Mouse (Mus musculus) CH12.LX (cell line): ENCODE results near the gene Hba-a2. TPM values are rescaled to one million over a fixed set of nuclear protein-coding genes. Genes with fewer than 3 reads are reported as not detected.

Source experiments
- DNase-seq: peaks from one replicate; pipeline ENCODE4 v3.0.0-alpha.2; 2013; ENCODE audit errors: extremely low read depth
- H3K27ac ChIP-seq: 2 replicates; pipeline ENCODE4 v1.5.1; 2012; ENCODE audit warnings: low read depth, mild to moderate bottlenecking, control low read depth, moderate library complexity; ENCODE audit not compliant: insufficient read depth
- H3K27me3 ChIP-seq: replicated peaks from 2 replicates; pipeline ENCODE3; 2012; ENCODE audit warnings: inconsistent platforms
- H3K36me3 ChIP-seq, 2 experiments: replicated peaks in 1 of 2; 2 replicates each; pipeline versions ENCODE3 to v1.6.1; 2012; ENCODE audit warnings: inconsistent platforms in 1 of 2, low read length in 1 of 2, mild to moderate bottlenecking in 1 of 2, mixed read lengths in 1 of 2, moderate library complexity in 1 of 2; ENCODE audit not compliant: control insufficient read depth in 1 of 2, insufficient read depth in 1 of 2
- H3K4me1 ChIP-seq, 2 experiments: 2 replicates each; pipeline ENCODE4 v1.6.1; 2012; ENCODE audit warnings: inconsistent platforms in 1 of 2, moderate library complexity in 1 of 2; ENCODE audit not compliant: insufficient read depth in 2 of 2, control insufficient read depth in 1 of 2
- H3K4me2 ChIP-seq: 2 replicates; pipeline ENCODE4 v1.6.1; 2012; ENCODE audit warnings: low read depth, mild to moderate bottlenecking, control low read depth; ENCODE audit not compliant: poor library complexity, insufficient read depth, severe bottlenecking
- H3K4me3 ChIP-seq, 3 experiments: fragments of 150-350 bp in 1 of 3; sonication (generic) in 1 of 3; replicated peaks in 1 of 3; 2 replicates each; pipeline versions ENCODE3 to v1.5.1; 2011 to 2012; ENCODE audit warnings: low read depth in 2 of 3, low read length in 2 of 3, mild to moderate bottlenecking in 2 of 3, moderate library complexity in 2 of 3, control low read depth in 1 of 3, improper control_type of control experiment in 1 of 3, inconsistent platforms in 1 of 3, mixed read lengths in 1 of 3; ENCODE audit not compliant: poor library complexity in 1 of 3
- H3K79me2 ChIP-seq: replicated peaks from 2 replicates; pipeline ENCODE4 v1.6.1; 2012; ENCODE audit warnings: mild to moderate bottlenecking, moderate library complexity; ENCODE audit not compliant: control insufficient read depth, poor library complexity, insufficient read depth, severe bottlenecking; ENCODE audit errors: extremely low read depth
- H3K9ac ChIP-seq: 2 replicates; pipeline ENCODE4 v1.6.1; 2012; ENCODE audit warnings: low read depth, mild to moderate bottlenecking, control low read depth, moderate library complexity; ENCODE audit not compliant: insufficient read depth
- H3K9me3 ChIP-seq: replicated peaks from 2 replicates; pipeline ENCODE3; 2012; ENCODE audit warnings: low read length, inconsistent platforms, mixed read lengths
- BHLHE40 ChIP-seq: IDR thresholded peaks from 2 replicates; pipeline ENCODE4 v1.6.1; 2011; ENCODE audit warnings: mild to moderate bottlenecking, low read depth, low read length, improper control_type of control experiment
- CHD2 ChIP-seq: IDR thresholded peaks from 2 replicates; pipeline ENCODE4 v1.6.1; 2011; ENCODE audit warnings: low read length, improper control_type of control experiment
- CTCF ChIP-seq, 2 experiments: IDR thresholded peaks in 1 of 2; conservative IDR thresholded peaks in 1 of 2; 2 replicates each; pipeline ENCODE4 v1.5.1; 2011 to 2012; ENCODE audit warnings: low read depth in 2 of 2, low read length in 2 of 2, improper control_type of control experiment in 1 of 2, inconsistent platforms in 1 of 2, mild to moderate bottlenecking in 1 of 2, moderate library complexity in 1 of 2
- ELF1 ChIP-seq: IDR thresholded peaks from 2 replicates; pipeline ENCODE4 v1.6.1; 2014; ENCODE audit warnings: low read depth, mild to moderate bottlenecking, inconsistent platforms, low read length, improper control_type of control experiment
- EP300 ChIP-seq: IDR thresholded peaks from 2 replicates; pipeline ENCODE4 v1.6.1; 2011; ENCODE audit warnings: low read length, improper control_type of control experiment
- GABPA ChIP-seq: IDR thresholded peaks from 2 replicates; pipeline ENCODE4 v1.6.1; 2012; ENCODE audit warnings: low read depth, low read length, improper control_type of control experiment, inconsistent platforms; ENCODE audit not compliant: insufficient replicate concordance
- HCFC1 ChIP-seq: IDR thresholded peaks from 2 replicates; pipeline ENCODE4 v1.6.1; 2012; ENCODE audit warnings: low read depth, mild to moderate bottlenecking, inconsistent platforms, low read length, improper control_type of control experiment
- IRF4 ChIP-seq: IDR thresholded peaks from 2 replicates; pipeline ENCODE4 v1.6.1; 2014; ENCODE audit warnings: low read depth, mild to moderate bottlenecking, inconsistent platforms, low read length, improper control_type of control experiment
- MAFK ChIP-seq: IDR thresholded peaks from 2 replicates; pipeline ENCODE4 v1.6.1; 2011; ENCODE audit warnings: low read length, improper control_type of control experiment; ENCODE audit not compliant: insufficient replicate concordance
- MAX ChIP-seq: IDR thresholded peaks from 2 replicates; pipeline ENCODE4 v1.6.1; 2011; ENCODE audit warnings: low read length, improper control_type of control experiment
- MEF2A ChIP-seq: IDR thresholded peaks from 2 replicates; pipeline ENCODE4 v1.6.1; 2014; ENCODE audit warnings: low read depth, mild to moderate bottlenecking, inconsistent platforms, low read length, improper control_type of control experiment, borderline replicate concordance
- MXI1 ChIP-seq: IDR thresholded peaks from 2 replicates; pipeline ENCODE4 v1.6.1; 2011; ENCODE audit warnings: mild to moderate bottlenecking, low read depth, low read length, improper control_type of control experiment
- MYC ChIP-seq: IDR thresholded peaks from 2 replicates; pipeline ENCODE4 v1.6.1; 2011; ENCODE audit warnings: low read depth, mild to moderate bottlenecking, improper control_type of control experiment, low read length
- NELFE ChIP-seq: IDR thresholded peaks from 2 replicates; pipeline ENCODE4 v1.6.1; 2011; ENCODE audit warnings: low read depth, low read length, improper control_type of control experiment
- NRF1 ChIP-seq: IDR thresholded peaks from 2 replicates; pipeline ENCODE4 v1.6.1; 2014; ENCODE audit warnings: low read depth, mild to moderate bottlenecking, inconsistent platforms, low read length, improper control_type of control experiment, moderate library complexity
- PAX5 ChIP-seq: IDR thresholded peaks from 2 replicates; pipeline ENCODE4 v1.6.1; 2012; ENCODE audit warnings: low read length, inconsistent platforms, mixed read lengths
- POLR2A ChIP-seq: IDR thresholded peaks from 2 replicates; pipeline ENCODE4 v1.6.1; 2011; ENCODE audit warnings: low read depth, mild to moderate bottlenecking, improper control_type of control experiment, low read length
- RAD21 ChIP-seq: IDR thresholded peaks from 2 replicates; pipeline ENCODE4 v1.6.1; 2011; ENCODE audit warnings: low read depth, mild to moderate bottlenecking, low read length, improper control_type of control experiment, moderate library complexity
- SMC3 ChIP-seq: IDR thresholded peaks from 2 replicates; pipeline ENCODE4 v1.6.1; 2011; ENCODE audit warnings: low read depth, low read length, improper control_type of control experiment
- TBP ChIP-seq: conservative IDR thresholded peaks from 2 replicates; pipeline ENCODE4 v1.6.1; 2011; ENCODE audit warnings: low read depth, low read length, improper control_type of control experiment
- TCF12 ChIP-seq: IDR thresholded peaks from 2 replicates; pipeline ENCODE4 v1.6.1; 2014; ENCODE audit warnings: low read depth, mild to moderate bottlenecking, inconsistent platforms, low read length, improper control_type of control experiment
- USF2 ChIP-seq: conservative IDR thresholded peaks from 2 replicates; pipeline ENCODE4 v1.6.1; 2011; ENCODE audit warnings: low read depth, low read length, improper control_type of control experiment
- ZC3H11A ChIP-seq: IDR thresholded peaks from 2 replicates; pipeline ENCODE4 v1.6.1; 2012; ENCODE audit warnings: low read depth, mild to moderate bottlenecking, inconsistent platforms, low read length, improper control_type of control experiment
- ZNF384 ChIP-seq: IDR thresholded peaks from 2 replicates; pipeline ENCODE4 v1.6.1; 2012; ENCODE audit warnings: low read depth, low read length, improper control_type of control experiment, inconsistent platforms
- dilution Hi-C: fragments of 300-500 bp; cut with MboI; formaldehyde crosslinking; loops from 2 replicates; pipeline ENCODE4 v1.14.3; 2020; ENCODE audit warnings: low sequenced_read_pairs; ENCODE audit not compliant: extremely low pct_unique_long_range_greater_than_20kb, extremely low pct_ligation_motif_present
- in situ Hi-C: fragments of 300-500 bp; cut with MboI; formaldehyde crosslinking; loops from 3 replicates; pipeline ENCODE4 v1.14.3; 2019; ENCODE audit warnings: low sequenced_read_pairs, low pct_ligation_motif_present, low pct_unique_long_range_greater_than_20kb, mixed read lengths
- polyA plus RNA-seq: library from polyadenylated mRNA; unstranded; fragments of >175 nt; gene quantifications from 2 replicates; pipeline ENCODE4 v1.2.1, GENCODE M21; 2012; ENCODE audit warnings: low read depth; ENCODE audit not compliant: insufficient read length
- total RNA-seq, 2 experiments: library from RNA; depleted of rRNA; stranded (reverse); fragments of 300-350 nt in 1 of 2; fragments of >200 nt in 1 of 2; gene quantifications; 2 replicates each; pipeline ENCODE4 v1.2.3; 2012 to 2014

Gene Hba-a2
- total and polyA plus RNA-seq, 3 experiments = 2.9 to 10.3 (median 4.6) TPM

GRCm38 (mm10) chr11:32321196-32321565, 24.9 kb downstream of the Hba-a2 start:
- dilution Hi-C loops (no loop called here), in situ Hi-C loops (loop anchor here (5.0 to 25.0 kb wide), 2 partner anchors 34 to 334 kb away; partner anchors contain the start of gene Hbq1b)
- DNase-seq = peak; percentile 90
- Histone ChIP-seq H3K4me1 (peaks cover 3 to 22% of the 10 kb centered on the region in 2 experiments; a peak in 3 of 4 replicates), H3K27me3 (peaks cover 14% of the 10 kb centered on the region), H3K4me3 (no peak overlapping the region), H3K9ac (no peak overlapping the region), H3K79me2 (no peaks in the 10 kb centered on the region), H3K27ac (no peak overlapping the region), H3K9me3 (no peaks in the 10 kb centered on the region), H3K4me2 (no peak overlapping the region), H3K36me3 (no peaks in the 10 kb centered on the region)
- TF ChIP-seq MAX (peak; percentile 80), ZC3H11A (peak; percentile 63), EP300 (no peak), PAX5 (no peak), CTCF (conservative IDR thresholded peaks at IDR 0.05 in 1 of 2, IDR thresholded peaks at IDR 0.05 in 1 of 2; ENCODE audit: low read depth in 2 of 2, low read length in 2 of 2) (peak; percentile 98 to 100), GABPA (no peak), MAFK (no peak), BHLHE40 (peak; percentile 36; the same call in 1 of the 2 replicates), HCFC1 (peak; percentile 41), NRF1 (no peak), NELFE (peak; percentile 93; the same call in 1 of the 2 replicates), TCF12 (peak; percentile 45; the same call in 1 of the 2 replicates), MXI1 (peak; percentile 37; the same call in 1 of the 2 replicates), RAD21 (peak; percentile 94), SMC3 (peak; percentile 86), IRF4 (peak; percentile 82), MEF2A (0 out of 2 replicates have a peak, but pooled peaks have one; percentile 41), ZNF384 (peak; percentile 40; the same call in 1 of the 2 replicates), ELF1 (peak; percentile 72), USF2 (0 out of 2 replicates have a peak, but pooled peaks have one; percentile 7), CHD2 (no peak), MYC (0 out of 2 replicates have a peak, but pooled peaks have one; percentile 16), POLR2A (no peak), TBP (peak; percentile 60; the same call in 1 of the 2 replicates)
